Mouse (Mus musculus): ENCODE measurements around the gene Csf2ra. TPM values are rescaled to one million over a fixed set of nuclear protein-coding genes. Genes with fewer than 3 reads are reported as not detected.
A peak's percentile ranks its signal among the peaks of the same experiment; 100 is the strongest.

The Csf2ra gene
- total and polyA plus RNA-seq, 3 experiments = 2.3 to 10.4 (median 4.3) TPM

DNA sequence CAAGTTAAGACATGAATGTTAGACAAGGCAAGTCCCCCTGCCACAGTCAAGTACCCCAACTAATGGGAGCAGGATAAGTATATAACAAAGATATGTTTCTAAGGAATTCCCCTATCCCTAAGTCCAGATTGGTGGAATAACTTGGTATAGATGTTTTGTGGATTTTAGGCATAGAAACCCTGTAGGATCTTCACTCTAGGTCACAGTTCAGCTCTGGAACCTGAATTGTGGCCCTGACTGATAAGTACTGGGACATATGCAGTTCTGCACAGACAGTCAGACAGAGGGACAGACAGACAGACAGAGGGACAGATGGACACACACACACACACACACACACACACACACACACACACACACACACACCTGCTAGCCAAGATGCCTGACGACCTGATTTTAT lies 36.0 kb upstream of the Csf2ra start:
- no peak overlapping the region for H3K4me3 ChIP-seq (replicated peaks in 1 of 3; ENCODE audit: low read depth in 2 of 3, low read length in 2 of 3, poor library complexity in 1 of 3)
- H3K4me1 ChIP-seq (ENCODE audit: control insufficient read depth in 1 of 2, insufficient read depth in 2 of 2) = peaks cover 5 to 16% of the 10 kb centered on the region in 2 experiments; a peak in 3 of 4 replicates
- H3K27me3 ChIP-seq (replicated peaks) = no peaks in the 10 kb centered on the region
- H3K79me2 ChIP-seq (replicated peaks; ENCODE audit: control insufficient read depth, extremely low read depth, insufficient read depth, poor library complexity, severe bottlenecking) = no peaks in the 10 kb centered on the region
- no peaks in the 10 kb centered on the region for H3K36me3 ChIP-seq (replicated peaks in 1 of 2; ENCODE audit: control insufficient read depth in 1 of 2, insufficient read depth in 1 of 2, low read length in 1 of 2)
- peak; percentile 69 for DNase-seq (ENCODE audit: extremely low read depth)
- H3K27ac ChIP-seq (ENCODE audit: insufficient read depth, low read depth) = no peak overlapping the region
- H3K4me2 ChIP-seq (ENCODE audit: insufficient read depth, low read depth, poor library complexity, severe bottlenecking) = no peak overlapping the region
- in situ Hi-C loops (cut with MboI; ENCODE audit: low pct_ligation_motif_present, low pct_unique_long_range_greater_than_20kb, low sequenced_read_pairs) (no loop called here), dilution Hi-C loops (cut with MboI; ENCODE audit: extremely low pct_ligation_motif_present, extremely low pct_unique_long_range_greater_than_20kb, low sequenced_read_pairs) (no loop called here)
- H3K9me3 ChIP-seq (replicated peaks; ENCODE audit: low read length) = no peaks in the 10 kb centered on the region
- H3K9ac ChIP-seq (ENCODE audit: insufficient read depth, low read depth) = no peak overlapping the region
- TF ChIP-seq JUN (IDR thresholded peaks at IDR 0.05; ENCODE audit: insufficient read depth, low read depth, low read length) (no peak), PAX5 (IDR thresholded peaks at IDR 0.05; ENCODE audit: low read length) (no peak), EP300 (IDR thresholded peaks at IDR 0.05; ENCODE audit: low read length) (no peak), MAX (IDR thresholded peaks at IDR 0.05; ENCODE audit: low read length) (no peak), MEF2A (IDR thresholded peaks at IDR 0.05; ENCODE audit: borderline replicate concordance, low read depth, low read length) (no peak), MAFK (IDR thresholded peaks at IDR 0.05; ENCODE audit: insufficient replicate concordance, low read length) (no peak), E2F4 (IDR thresholded peaks at IDR 0.05; ENCODE audit: insufficient replicate concordance, low read depth, low read length) (no peak), IRF4 (IDR thresholded peaks at IDR 0.05; ENCODE audit: low read depth, low read length) (no peak), ELF1 (IDR thresholded peaks at IDR 0.05; ENCODE audit: low read depth, low read length) (no peak)

- Histone ChIP-seq H3K27me3 (replicated peaks) (no peaks in the 10 kb centered on the region), H3K36me3 (replicated peaks in 1 of 2; ENCODE audit: control insufficient read depth in 1 of 2, insufficient read depth in 1 of 2, low read length in 1 of 2) (no peaks in the 10 kb centered on the region), H3K4me2 (ENCODE audit: insufficient read depth, low read depth, poor library complexity, severe bottlenecking) (no peak overlapping the region), H3K9me3 (replicated peaks; ENCODE audit: low read length) (no peaks in the 10 kb centered on the region), H3K27ac (ENCODE audit: insufficient read depth, low read depth) (no peak overlapping the region), H3K79me2 (replicated peaks; ENCODE audit: control insufficient read depth, extremely low read depth, insufficient read depth, poor library complexity, severe bottlenecking) (no peaks in the 10 kb centered on the region), H3K4me3 (replicated peaks in 1 of 3; ENCODE audit: low read depth in 2 of 3, low read length in 2 of 3, poor library complexity in 1 of 3) (no peak overlapping the region), H3K9ac (ENCODE audit: insufficient read depth, low read depth) (no peak overlapping the region), H3K4me1 (ENCODE audit: control insufficient read depth in 1 of 2, insufficient read depth in 2 of 2) (peaks cover 2 to 16% of the 10 kb centered on the region in 2 experiments; a peak in 2 of 4 replicates)
- no peak for DNase-seq (ENCODE audit: extremely low read depth)
- in situ Hi-C loops (cut with MboI; ENCODE audit: low pct_ligation_motif_present, low pct_unique_long_range_greater_than_20kb, low sequenced_read_pairs) = no loop called here
- dilution Hi-C loops (cut with MboI; ENCODE audit: extremely low pct_ligation_motif_present, extremely low pct_unique_long_range_greater_than_20kb, low sequenced_read_pairs) = no loop called here
- TF ChIP-seq ETS1 (conservative IDR thresholded peaks at IDR 0.05; ENCODE audit: low read depth, low read length) (no peak), CHD1 (IDR thresholded peaks at IDR 0.05; ENCODE audit: low read depth, low read length) (no peak), MAFK (IDR thresholded peaks at IDR 0.05; ENCODE audit: insufficient replicate concordance, low read length) (no peak), MEF2A (IDR thresholded peaks at IDR 0.05; ENCODE audit: borderline replicate concordance, low read depth, low read length) (no peak), POLR2AphosphoS2 (IDR thresholded peaks at IDR 0.05; ENCODE audit: low read depth, low read length) (no peak), CHD2 (IDR thresholded peaks at IDR 0.05; ENCODE audit: low read length) (no peak), NRF1 (IDR thresholded peaks at IDR 0.05; ENCODE audit: low read depth, low read length) (no peak), ZC3H11A (IDR thresholded peaks at IDR 0.05; ENCODE audit: low read depth, low read length) (no peak), HCFC1 (IDR thresholded peaks at IDR 0.05; ENCODE audit: low read depth, low read length) (no peak), USF2 (conservative IDR thresholded peaks at IDR 0.05; ENCODE audit: low read depth, low read length) (no peak), IRF4 (IDR thresholded peaks at IDR 0.05; ENCODE audit: low read depth, low read length) (no peak), ZMIZ1 (IDR thresholded peaks at IDR 0.05; ENCODE audit: low read depth, low read length) (no peak), RAD21 (IDR thresholded peaks at IDR 0.05; ENCODE audit: low read depth, low read length) (no peak), MYC (IDR thresholded peaks at IDR 0.05; ENCODE audit: low read depth, low read length) (no peak), EP300 (IDR thresholded peaks at IDR 0.05; ENCODE audit: low read length) (no peak), ZNF384 (IDR thresholded peaks at IDR 0.05; ENCODE audit: low read depth, low read length) (no peak), BHLHE40 (IDR thresholded peaks at IDR 0.05; ENCODE audit: low read depth, low read length) (no peak), JUND (conservative IDR thresholded peaks at IDR 0.05; ENCODE audit: low read depth, low read length) (no peak), ZKSCAN1 (IDR thresholded peaks at IDR 0.05; ENCODE audit: borderline replicate concordance, low read depth, low read length) (no peak)
Measured at GRCm38 (mm10) chr19:61261241-61261640, 33.0 kb upstream of the Csf2ra start.
